Mouse (Mus musculus) spleen, adult 18-20 months (tissue): ENCODE measurements around the gene Habp2.
"Not testable (repeated sequence)": the region's sequence is repeated elsewhere in the genome, so short reads cannot be mapped to it uniquely, and the experiment has no call there.

Source experiments
- DNase-seq, 2 experiments: peaks; one replicate each; pipeline ENCODE4 v3.0.0; 2022; ENCODE audit warnings: mixed read lengths in 2 of 2

Gene Habp2

DNA sequence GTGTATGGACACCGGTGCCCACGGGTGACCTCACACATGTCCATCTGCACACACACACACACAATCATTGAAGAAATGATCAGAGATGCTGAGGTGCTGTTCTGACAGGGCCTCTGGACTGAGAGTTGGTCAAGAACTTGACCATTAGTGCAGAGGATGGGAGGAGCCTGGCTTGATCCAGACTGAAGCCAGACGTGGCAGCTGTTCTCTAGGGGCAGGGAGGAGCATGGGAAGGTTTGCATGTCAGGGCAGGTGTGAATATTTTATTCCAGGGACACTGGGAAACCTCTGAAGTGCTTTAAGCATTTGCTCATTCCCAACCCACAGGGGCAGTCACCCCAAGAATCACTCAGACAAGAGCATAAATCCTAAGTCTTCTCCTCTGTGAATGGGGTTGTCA is 10.3 kb downstream of the Habp2 start:
- DNase-seq = no peak

DNA sequence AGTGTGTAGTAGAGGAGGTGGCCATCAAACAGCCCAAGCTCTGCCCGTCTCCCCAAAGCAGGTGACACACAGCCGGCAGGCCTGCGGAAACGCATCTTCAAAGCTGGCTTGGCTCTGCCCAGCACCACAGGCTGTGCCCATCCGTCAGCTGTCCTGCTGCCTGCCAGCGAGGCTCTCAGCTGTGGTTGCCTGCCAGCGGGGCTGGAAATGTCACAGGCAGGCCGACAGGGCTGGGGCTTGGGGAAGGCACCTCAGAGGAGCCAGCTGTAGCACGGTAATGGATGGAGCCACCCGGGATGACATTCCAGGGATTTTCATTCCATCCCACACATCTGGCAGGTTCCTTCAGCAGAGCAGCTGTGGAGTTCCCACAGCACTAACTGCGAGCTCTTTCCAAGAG is 13.9 kb downstream of the Habp2 start:
- DNase-seq = no peak

DNA sequence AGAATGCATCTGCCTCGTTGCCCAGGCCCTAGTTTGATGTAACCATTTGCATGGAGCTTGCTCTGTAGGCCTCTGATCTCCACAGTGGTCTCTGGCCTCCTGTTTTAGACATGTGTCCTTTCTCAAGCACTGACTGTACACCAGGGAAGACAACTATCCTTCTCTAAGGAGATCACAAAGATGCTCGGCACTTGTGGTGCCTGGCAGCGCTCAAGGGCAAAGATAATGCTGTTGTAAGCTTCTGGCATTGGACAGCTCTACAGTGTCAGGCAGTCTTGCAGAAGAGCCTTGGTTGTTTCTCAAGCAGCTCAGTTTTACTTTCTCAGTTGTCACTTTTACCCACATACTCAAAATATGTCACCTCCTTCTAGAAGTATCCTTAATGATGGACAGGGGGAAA is 29.6 kb downstream of the Habp2 start:
- DNase-seq = no peak

DNA sequence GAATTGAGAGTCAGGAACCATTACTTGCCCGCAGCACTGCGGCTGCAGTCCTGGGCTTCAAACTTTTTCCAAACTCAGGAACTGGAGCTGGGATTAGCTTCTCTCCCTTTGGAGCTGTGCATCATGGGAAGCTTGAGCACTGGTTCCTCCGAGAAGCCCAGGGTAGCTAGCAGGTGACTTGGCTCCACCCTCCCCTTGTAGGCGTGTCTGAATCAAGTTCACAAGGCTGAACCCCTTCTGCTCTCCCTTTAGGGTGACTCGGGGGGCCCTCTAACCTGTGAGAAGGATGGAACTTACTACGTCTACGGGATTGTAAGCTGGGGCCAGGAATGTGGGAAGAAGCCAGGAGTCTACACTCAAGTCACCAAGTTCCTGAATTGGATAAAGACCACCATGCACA is 32.3 kb downstream of the Habp2 start:
- DNase-seq = no peak

DNA sequence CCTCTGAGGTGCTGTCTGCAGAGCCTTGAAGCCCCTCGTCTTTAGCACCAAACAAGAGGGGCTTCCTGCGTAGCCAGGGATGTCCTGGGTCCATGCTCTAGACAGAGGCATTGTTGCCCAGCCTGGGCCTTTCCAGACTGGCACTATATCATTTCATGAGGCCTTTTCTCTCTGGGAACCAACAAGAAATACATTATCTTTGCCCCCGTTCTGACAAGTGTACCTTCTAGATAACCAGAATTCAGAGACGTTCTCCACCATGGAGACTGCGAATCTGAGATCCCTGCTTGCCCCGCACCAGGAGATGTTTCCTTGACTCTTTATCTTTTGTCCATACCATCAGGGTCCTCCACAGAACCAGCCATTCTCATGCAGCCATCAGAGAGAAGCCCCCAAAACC is 32.7 kb downstream of the Habp2 start:
- DNase-seq = no peak

DNA sequence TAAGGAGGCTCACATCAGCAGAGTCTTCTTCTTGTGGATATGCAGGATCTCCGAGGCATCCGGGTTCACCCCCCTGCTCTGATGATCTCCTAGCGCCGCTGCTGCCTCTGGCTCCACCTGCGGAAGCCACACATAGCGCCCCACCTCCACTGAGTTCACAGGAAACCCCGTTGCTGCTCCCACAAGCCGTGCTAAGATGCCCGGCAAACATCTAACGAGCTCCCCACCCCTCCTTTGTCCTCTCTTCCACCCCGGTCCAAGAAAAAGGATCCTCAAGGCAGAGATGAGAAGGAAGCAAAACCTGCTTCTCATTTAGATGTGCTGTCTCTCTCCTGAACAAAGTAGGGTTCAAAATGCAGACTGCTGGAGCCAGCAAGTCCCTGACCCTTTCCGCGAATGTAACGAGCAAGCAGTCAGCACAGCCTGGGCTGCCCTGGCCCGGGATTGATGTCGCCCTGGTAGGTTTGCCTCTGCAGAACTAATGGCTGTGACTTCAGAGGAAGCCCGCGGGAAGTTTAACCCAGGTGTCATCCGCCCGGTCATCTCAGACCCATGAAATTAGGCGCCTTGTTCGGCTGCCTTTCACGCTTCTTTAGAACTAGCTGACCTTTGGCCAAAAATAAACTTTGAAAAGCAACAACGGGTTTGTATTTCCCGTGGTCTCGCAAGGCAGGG is 33.4 kb downstream of the Habp2 start:
- peak in 1 of 2 experiments; percentile 18 for DNase-seq

DNA sequence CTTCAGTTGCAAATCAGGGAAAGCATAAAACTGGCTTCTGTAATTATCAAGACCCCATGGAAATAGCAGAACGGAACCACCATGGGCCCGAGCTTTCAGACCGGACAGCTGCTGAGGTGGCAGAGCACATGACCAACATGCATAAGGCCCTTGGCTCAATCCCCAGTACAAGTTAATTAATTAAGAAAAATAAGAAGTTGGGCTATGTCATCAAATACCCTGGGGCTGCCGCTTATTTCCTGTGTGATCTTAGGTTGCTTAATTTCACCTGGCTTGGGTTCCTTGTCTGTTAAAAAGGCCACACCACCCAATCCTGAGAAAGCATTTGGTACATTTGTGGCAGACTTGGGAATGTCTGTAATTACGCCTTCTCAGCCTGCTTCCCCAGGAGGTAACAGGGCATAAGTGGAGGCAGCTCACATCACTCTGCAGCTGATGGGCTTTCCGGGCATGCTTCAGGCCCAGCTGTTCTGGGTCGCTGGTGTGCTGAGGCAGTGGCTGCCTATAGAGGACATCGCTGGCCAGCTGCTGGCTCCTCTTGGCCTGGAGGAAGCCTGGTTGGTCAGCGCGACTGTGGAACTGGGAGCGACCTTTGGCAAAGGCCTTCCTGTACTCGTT is 34.5 kb downstream of the Habp2 start:
- DNase-seq = no peak

DNA sequence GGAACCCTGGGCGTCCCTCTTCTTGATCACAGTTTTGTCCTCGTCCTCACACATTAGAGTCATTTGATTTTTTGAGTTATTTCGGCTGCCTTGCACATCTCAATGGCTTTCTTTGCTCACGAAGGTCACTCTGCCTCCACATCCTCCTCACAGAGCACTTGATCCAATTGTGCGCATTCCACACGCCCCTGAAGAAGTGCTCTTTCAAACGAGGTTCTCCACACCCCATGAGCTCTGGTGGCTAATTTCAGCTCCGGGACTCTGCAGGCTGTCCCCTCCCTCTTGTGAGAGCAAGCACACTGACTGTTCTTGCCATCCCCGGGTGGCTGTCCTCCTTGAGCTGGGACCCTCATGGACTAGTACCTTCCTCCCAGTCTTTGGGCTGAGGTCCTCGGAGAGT is 38.7 kb downstream of the Habp2 start:
- no peak for DNase-seq

DNA sequence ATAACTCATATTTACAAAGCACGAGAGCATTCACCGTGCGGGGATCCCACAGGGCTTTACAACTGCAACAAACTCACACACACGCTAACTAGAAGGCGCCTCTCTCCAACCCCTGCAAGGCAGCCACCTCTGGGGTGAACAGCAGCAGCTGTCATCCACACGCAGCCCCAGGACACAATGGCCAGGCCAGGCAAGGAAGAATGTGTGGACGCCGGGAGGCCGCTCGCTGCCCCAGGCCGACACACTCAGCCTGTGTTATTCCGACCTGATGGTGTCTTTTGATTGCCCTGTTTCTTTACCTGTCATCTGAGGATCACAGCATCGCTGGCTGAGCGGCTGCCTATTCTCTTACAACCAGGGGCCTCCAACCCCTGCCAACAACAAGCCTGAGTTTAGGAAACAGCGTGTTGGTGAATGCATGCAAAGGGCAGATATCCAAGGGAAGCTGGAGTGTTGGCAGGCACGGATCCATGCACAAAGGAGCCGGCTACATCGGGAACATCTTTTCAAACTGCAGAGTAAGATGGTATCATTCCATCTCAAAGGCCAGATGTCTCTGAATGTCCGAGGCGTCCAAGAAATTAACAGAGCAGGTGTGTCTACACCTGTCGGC is 39.4 kb downstream of the Habp2 start:
- DNase-seq = no peak

DNA sequence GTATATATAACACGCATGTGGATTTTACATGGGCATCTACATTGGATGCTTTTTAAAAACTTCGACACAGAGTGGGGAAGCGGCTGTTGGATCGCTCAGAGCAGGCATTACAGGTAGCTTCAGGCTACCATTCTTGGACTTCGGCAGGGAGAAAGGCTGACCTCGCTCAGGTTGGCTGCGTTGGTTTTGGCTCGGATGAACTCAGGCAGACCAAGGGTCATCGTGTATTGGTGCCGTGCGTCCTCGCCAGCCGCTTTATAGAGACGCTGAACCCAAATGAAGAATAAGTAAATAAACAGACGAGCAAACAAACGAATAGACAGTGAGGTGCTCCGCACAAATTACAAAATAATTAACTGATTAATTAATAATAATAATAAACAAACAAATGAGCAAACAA is 49.4 kb downstream of the Habp2 start:
- no peak for DNase-seq

DNA sequence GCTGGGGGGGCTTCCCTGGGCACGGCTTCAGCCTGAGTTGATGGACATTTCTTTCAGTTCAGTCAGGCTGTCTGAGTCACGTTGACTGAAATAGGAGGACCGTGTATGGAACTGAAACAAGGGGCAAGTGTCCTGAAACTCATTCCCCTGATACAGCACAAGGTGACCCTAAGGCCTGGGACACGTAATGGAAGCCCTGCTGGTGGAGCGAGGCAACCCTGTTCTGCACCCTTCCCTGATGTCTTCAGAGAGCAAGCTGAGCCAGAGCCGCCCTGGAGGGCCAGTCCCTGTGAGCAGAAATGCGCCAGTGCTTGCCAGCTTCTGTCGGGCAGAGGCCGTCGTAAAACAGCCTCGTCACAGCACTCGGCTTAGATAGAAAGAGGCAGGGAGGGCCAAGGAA is 49.9 kb downstream of the Habp2 start:
- DNase-seq = no peak

DNA sequence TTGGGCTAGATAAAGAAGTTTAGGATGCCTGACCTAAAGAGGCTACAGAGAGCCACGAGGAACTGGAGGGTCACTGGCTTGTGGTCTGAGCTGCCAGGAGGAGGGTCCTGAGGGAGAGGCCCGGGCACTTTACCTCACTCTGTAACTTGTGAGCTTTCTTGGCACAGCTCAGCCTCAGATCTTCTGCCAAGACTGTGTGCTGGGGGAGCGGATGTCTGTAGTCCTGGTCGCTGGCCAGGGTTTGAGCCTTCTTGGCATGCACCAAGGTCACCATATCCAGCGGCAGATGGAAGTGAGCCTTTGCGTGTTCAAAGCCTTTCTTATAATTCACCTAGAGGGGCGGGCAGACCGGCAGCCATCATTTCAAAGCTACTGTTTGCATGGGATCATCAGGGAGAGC is 55.1 kb downstream of the Habp2 start:
- DNase-seq = no peak

DNA sequence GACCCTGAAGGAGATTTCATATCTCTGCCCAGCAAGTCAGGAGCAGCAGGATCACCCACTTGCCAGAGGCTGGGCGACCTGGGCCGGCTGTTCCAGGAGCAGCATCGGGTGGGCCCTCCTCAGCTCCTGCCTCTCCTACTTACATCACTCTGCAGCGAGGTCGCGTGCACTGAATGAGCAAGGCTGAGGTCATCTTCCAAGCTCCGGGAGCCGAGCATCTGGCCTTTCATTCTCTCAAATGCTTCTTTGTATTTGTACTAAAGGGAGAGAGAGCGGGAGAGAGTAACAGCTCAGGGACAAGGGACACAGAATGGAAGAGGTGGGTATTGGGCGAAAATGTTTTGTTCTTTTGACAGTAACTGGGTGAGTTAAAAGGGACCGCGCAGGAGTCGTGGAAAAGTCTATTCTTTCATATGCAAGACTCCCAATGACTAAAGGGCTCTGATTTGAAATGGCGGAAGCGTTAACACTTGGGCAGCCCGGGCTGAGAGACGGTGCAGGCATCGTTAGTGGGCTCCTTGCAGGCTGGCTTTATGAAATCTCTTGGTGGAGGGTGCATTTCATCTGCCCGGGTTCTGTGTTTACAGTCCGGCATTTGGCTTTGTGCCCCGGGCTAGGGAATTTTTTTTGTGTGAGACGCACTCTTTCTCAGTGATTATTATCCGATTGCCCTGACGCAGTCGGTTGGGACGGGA is 57.1 kb downstream of the Habp2 start:
- no peak for DNase-seq

DNA sequence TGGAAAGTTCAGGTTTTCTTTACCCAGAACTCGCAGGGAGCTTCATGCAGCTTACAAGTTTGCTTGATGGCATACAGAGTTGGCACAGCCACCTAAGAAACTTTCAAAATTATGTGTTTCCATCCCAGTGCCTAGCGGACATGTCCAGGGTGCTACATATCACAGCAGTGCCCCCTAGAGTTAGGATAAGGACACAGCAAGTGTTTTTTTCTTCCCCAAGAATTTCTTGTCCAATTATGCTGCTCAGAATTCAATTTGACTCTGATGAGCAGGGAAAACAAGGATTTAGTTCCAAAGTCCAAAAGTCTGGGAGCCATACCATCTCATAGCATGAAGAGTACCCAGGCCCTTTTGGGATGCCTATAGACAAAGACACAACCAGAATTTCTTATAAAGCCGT is 59.1 kb downstream of the Habp2 start:
- no peak for DNase-seq

DNA sequence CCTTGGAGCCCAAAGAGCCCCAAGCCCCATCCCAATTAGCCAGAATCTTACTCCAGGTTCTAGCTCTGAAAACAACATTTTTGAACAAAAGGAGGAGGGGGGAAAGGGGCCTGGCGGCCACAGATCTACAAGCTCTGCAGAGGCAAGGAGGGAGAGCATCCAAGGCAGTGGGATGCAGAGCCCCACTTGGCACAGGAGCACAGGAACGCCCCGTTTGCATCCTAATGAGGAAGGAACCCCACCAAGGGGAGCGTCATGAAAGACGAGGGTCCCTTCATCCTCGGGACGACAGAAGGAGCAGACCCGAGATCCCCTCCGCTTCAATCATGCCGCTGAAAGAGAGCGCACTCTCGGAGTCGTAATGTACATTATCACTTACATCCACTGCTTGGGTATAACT is 59.8 kb downstream of the Habp2 start:
- DNase-seq = no peak

DNA sequence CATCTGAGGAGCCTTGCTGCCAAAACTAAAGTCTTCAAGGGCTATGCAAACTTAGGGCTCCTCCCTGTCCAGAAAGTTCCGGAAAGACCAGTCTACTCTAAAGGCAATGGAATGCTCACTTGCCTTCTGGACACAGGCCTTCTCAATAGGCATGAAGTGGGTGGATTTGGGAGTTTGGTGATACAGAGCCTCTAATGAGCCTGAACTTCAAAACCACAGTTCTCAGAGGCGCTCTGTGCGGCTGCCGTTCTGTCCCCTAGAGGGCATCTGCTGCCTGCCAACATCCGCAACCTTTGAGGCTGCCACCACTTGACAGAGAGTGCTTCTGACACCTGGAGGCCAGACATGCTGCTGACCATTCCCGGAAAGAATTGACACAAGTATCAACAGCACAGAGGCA is 62.4 kb downstream of the Habp2 start:
- no peak for DNase-seq

DNA sequence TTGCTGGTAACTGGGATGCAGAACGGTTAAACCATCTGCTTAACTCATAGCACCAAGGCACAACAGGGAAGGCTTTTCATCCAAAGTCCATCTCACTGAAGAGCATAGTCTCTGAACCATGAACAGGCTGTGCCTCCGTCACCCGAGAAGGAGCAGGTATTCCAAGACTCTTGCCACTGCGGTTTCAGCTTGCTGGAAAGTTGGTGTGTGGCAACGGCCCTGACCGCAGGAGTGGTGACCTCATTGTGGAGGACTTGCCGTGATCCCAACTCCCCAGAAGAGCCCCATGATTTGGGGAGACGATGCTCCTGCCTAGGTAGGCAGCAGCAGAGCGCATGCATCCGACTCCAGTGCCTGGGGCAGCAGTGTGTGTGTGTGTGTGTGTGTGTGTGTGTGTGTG is 66.8 kb downstream of the Habp2 start:
- no peak for DNase-seq

DNA sequence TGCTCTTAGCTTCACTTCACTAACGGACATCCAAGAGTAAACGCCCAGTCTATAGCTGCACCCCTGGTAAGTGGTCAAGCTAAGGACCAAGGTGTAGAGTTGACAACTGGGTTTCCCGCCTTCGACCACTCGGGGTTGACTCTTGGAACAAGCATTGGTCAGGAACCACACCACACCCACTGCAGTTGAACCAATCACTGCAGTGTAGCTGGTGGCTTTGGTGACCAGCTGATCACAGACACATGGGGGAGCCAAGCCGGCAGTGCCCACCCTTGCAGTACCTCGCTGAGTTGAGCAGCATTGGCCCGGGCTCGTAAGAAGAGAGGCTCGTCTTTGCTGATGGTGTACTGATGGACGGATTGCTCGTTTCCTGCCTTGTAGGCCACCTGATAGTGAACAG is 68.3 kb downstream of the Habp2 start:
- DNase-seq = no peak

DNA sequence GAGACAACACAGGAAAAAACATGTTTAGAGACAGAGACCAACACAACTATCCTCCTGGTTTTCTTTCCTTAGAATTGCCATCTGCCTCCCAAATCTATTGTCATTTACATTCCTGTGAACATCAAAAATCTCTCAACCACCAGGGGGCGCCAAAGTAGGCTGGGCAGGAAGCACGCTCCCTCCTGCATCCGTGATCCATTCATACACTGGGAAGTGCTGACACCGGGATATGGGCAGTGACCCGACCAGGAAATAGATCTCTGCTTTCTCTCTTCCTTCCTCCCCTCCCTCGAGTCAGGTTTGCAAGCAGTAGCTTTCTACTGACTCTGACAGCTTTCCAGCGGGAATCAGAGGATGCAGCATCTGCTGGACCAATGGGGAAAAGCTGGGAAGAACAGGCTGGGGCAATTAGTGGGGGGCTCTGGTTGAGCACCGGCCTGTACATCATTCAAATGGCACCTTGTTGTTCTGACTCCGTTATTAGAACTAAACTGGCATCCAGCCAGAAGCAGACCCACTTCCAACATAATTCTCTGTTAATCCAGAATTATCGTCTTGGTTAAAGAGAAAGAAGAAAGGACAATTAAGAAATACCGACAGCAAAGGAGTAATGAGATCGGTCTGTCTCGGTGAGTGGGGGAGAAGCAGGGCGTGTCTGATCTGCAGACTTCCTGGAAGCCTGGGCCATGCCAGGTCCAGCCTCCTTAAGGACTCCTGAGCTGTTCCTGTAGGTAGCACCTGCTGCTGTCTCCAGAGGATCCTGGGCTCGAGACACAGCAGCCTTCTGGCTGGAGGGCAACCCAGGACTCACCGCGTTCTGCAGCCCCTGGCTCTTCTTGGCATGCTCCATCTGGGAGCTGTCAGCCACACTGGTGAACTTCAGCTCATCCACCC is 69.8 kb downstream of the Habp2 start:
- DNase-seq = peak in 1 of 2 experiments; percentile 63

DNA sequence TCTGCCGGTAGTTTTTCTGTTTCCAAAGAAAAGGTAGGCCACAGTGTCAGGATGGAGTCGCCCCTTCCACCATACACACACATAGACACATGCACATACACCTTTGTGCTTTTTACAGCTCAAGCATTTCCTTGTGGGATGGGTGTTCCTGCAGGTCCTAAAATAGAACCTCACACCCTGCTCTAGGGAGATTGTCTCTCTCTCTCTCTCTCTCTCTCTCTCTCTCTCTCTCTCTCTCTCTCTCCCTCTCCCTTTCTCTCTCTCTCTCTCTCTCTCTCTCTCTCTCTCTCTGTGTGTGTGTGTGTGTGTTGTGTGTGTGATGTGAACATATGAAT is 70.4 kb downstream of the Habp2 start:
- DNase-seq = not testable (repeated sequence)

DNA sequence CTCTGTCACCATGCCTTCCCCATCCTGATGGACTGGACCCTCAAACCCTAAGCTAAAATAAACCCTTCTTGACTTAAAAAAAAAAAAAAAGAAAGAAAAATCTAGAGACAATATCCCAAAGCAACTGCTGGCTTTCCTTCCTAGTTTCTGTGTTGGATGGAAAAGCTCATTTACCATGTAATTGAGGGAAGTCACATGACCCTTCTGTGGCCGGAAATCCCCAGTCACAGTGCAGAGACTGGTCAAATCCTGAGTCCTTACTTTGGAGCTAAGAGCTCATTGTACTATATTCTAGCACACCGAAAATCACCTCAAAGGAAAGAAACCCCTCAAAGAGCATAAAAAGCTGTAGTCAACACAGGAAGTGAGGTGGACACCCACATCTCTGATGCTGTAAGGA is 72.0 kb downstream of the Habp2 start:
- no peak for DNase-seq

DNA sequence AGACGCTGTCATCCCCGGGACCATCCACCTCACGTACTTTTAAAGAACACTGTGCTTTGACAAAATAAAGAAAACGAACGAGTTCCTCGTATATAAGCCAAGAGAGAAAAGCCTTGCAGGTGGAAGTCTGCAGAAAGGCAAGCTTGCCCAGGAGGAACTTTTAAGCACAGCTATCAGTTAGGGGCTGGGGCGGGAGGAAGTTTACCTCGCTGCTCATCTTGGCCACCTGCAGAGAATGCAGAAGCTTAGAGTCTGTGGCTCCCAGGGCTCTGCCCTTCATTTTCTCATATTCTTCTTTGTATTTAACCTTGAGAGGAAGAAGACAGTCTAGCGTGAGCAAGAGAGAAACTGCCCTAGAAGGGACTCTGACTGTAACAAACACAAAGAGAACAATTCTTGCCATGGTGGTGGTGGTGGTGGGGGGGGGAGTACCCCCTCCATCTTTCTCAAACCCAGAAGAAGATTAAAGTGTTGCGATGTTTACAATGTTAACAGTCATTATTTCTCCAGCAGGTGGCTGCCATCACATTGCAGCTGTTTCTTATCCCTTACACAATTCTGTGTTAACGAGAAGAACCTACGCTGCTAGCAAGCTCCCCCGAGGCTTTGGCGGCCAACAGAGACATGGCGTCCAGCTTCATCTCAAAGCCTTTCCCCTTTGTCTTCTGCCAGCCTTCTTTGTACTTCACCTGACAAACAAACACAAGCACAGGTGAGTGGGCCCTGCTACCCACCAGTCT is 77.0 kb downstream of the Habp2 start:
- peak; percentile 17 to 18 for DNase-seq
